Mouse (Mus musculus) bone marrow macrophage, adult 2 months (primary cell): ENCODE data around the gene Cyp4a29.
"Not testable (repeated sequence)": the region's sequence is repeated elsewhere in the genome, so short reads cannot be mapped to it uniquely, and the experiment has no call there.

Source experiments
- CTCF ChIP-seq: IDR thresholded peaks from 2 replicates; pipeline ENCODE4 v1.5.1; 2012; ENCODE audit warnings: low read depth, mild to moderate bottlenecking, low read length, moderate library complexity
- POLR2A ChIP-seq: IDR thresholded peaks from 2 replicates; pipeline ENCODE4 v1.6.1; 2012; ENCODE audit warnings: mild to moderate bottlenecking, low read depth, low read length, borderline replicate concordance

DNA sequence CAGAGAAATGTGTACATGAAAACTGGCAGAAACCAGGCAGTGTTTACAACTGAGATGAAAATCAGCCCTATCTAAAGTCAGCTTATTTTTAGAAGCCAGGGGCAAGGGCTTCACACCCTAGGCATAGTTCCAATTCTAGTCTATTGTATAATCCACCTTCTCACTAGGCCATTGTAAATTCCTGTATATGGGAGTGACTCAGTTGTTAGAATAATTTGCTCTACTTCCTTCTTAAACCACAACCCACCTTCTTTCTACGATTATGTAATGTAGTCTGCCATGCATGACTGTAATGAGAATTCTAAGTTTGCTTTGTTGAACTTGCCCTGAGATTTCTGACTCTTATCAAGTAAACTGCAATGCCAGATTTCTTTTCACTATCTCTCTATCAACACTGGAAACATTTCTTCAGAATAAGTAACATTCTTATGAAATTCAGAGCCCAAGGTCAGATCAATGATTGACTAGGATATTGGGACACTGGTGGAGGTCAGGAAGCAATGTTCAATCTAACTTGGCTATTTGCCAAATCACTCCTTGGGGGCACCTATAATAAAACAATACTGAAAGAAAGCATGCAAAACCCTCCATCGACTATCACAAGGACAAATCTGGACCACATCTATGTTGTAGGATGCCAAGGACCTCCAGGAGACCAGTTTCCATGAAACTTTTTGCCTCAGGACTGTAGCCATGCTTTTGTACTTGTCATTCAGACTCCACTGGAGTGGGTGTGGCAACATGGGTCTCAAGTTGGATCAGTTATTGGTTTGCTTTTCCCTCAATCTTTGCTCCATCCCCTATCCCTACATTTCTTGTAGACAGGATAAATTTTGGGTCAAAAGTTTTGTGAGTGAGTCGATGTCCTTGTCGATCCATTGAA is 23.0 kb downstream of the Cyp4a29 start:
- not testable (repeated sequence) for TF ChIP-seq POLR2A, CTCF
